ENCODE assay signal across 8 mouse cellular contexts in the genomic region with DNA sequence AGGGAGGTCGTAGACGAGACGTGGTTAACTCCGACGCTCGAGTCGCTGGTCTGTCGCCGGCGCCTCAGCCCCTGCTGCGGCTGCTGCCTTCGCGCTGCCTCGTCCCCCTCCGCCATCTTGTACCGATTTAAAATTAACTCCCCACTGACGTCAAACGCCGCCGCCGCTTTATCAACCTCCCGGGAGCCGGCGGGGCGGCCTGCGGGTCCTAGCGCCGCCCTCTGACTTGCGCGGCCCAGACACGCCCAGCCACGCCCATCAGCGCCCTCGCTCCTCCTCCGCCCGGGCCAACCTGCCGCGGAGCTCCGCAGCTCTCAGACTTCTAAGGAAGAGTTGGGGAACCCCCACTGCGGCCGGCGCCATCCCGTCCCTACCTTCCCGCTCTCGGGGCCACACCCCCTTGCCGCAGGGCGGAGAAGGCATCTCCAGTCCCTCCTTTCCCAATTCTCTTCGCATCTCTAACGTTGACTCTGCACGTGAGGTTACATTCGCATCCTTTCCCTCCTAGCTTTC. TPM values are rescaled to one million over a fixed set of nuclear protein-coding genes. Genes with fewer than 3 reads are reported as not detected.
DNase-seq lines count a peak whose midpoint lies in the region; ATAC-seq and TF ChIP-seq lines count a peak whose summit lies in the region.

A gene (minus strand): TSS at position 213 of the 513 bp plus-strand sequence.

- DNase-seq in MEL-GATA-1-ER (ENCODE audit: extremely low read depth, low read depth), result peak; percentile 72
- DNase-seq in cerebellum, adult 8-10 months, result peak; percentile 88
- peak; percentile 95 for DNase-seq in hindbrain, embryonic 10.5 days (ENCODE audit: low spot score)
- peak; percentile 93 for DNase-seq in layer of hippocampus, adult 9-11 months
- DNase-seq in lung, postnatal 0 days (ENCODE audit: low spot score), result peak; percentile 99
- peak; percentile 90 for DNase-seq in ovary, postnatal 14 days (ENCODE audit: low spot score)
- DNase-seq in thymus, postnatal 14 days, result peak; percentile 99

- under 1% methylated on average over 51 of the region's 51 CpGs for WGBS in hindbrain, embryonic 10.5 days
- WGBS in lung, postnatal 0 days, result under 1% methylated on average over 39 of the region's 51 CpGs

- TF ChIP-seq EP300 in lung, postnatal 0 days (IDR thresholded peaks at IDR 0.05), result no peak

- H3K36me3 ChIP-seq in hindbrain, embryonic 10.5 days, result no peaks in the 10 kb centered on the region
- H3K36me3 ChIP-seq in lung, postnatal 0 days (ENCODE audit: insufficient read depth, low read length), result no peaks in the 10 kb centered on the region

- H3K27me3 ChIP-seq in hindbrain, embryonic 10.5 days (ENCODE audit: insufficient read depth, poor library complexity, severe bottlenecking), result peaks cover 23% of the 10 kb centered on the region
- H3K27me3 ChIP-seq in lung, postnatal 0 days (replicated peaks; ENCODE audit: insufficient read depth, low read length), result no peaks in the 10 kb centered on the region

- ATAC-seq in frontal cortex, adult (ENCODE audit: low TSS enrichment), result peak; percentile 94
- ATAC-seq in lung, postnatal 0 days, result peak; percentile 95

- H3K9ac ChIP-seq in lung, postnatal 0 days (replicated peaks; ENCODE audit: low read depth), result peak within 1 kb of the TSS; percentile 91

- TF ChIP-seq CTCF in lung, postnatal 0 days (IDR thresholded peaks at IDR 0.05), result no peak; the same call in 1 of the 2 replicates

- peak within 1 kb of the TSS; percentile 97 for H3K27ac ChIP-seq in hindbrain, embryonic 10.5 days
- peak within 1 kb of the TSS; percentile 99 for H3K27ac ChIP-seq in lung, postnatal 0 days (ENCODE audit: low read length)

- H3K4me1 ChIP-seq in hindbrain, embryonic 10.5 days (replicated peaks), result peaks cover 37% of the 10 kb centered on the region
- peaks cover 6% of the 10 kb centered on the region; the same call in 1 of the 2 replicates for H3K4me1 ChIP-seq in lung, postnatal 0 days (ENCODE audit: insufficient read depth, low read depth, low read length)

- H3K9me3 ChIP-seq in hindbrain, embryonic 10.5 days, result no peaks in the 10 kb centered on the region
- H3K9me3 ChIP-seq in lung, postnatal 0 days (ENCODE audit: low read length), result no peaks in the 10 kb centered on the region

- peak within 1 kb of the TSS; percentile 96 for H3K4me3 ChIP-seq in hindbrain, embryonic 10.5 days
- H3K4me3 ChIP-seq in lung, postnatal 0 days (ENCODE audit: low read depth, low read length), result peak within 1 kb of the TSS; percentile 92

- peak within 1 kb of the TSS; percentile 81 for H3K4me2 ChIP-seq in lung, postnatal 0 days (replicated peaks; ENCODE audit: low read depth, low read length)

RNA-seq across cellular contexts. Expression of the gene that starts here (rescaled TPM):
- polyA plus RNA-seq in hindbrain, embryonic 10.5 days (2016; fragmentation: Nextera tagmentation; extraction: Ambion mirVana), result 31.5 and 38.7 TPM in 2 replicates
- polyA plus RNA-seq in lung, postnatal 0 days (2015; fragmentation: Nextera tagmentation; extraction: Ambion mirVana), result 19.3 and 22.8 TPM in 2 replicates

Comparison
In these comparisons a context has a peak if more than half of its experiments do, and no peak if none do; other contexts are left out.
1. Peak in every context shown above with its lines: DNase-seq, ATAC-seq, H3K4me3 ChIP-seq and H3K27ac ChIP-seq.